Mouse (Mus musculus): ENCODE results near the gene Snai1.
A peak's percentile ranks its signal among the peaks of the same experiment; 100 is the strongest.

Snai1 gene

DNA sequence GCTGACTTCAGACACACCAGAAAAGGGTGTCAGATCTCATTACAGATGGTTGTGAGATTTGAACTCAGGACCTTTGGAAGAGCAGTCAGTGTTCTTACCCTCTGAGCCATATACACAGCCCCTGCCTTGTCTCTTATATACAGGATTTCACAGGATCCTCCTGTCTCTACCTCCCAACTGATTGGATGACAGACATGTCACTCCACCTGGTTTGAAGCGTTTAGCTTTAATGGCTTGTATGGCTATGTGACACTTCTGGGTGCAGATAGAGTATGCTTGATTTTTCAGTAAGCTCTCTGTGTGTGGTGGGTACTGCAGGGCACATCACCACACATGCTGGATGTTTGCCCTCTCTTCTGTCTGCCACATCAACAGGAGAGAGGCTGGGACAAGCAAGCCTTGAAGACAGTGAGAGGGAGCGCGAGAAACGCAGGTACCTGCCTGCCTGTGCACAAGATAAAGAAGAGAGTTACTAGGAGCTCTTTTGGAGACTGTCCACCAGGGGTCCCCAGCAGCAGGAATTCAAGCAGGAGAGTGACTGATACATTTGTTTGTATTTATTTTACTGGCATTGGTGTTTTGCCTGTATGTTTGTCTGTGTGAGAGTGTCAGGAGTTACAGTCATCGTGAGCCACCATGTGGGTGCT is 18.3 kb upstream of the Snai1 start:
- no peak for DNase-seq (ENCODE audit: low spot score in 2 of 2)

DNA sequence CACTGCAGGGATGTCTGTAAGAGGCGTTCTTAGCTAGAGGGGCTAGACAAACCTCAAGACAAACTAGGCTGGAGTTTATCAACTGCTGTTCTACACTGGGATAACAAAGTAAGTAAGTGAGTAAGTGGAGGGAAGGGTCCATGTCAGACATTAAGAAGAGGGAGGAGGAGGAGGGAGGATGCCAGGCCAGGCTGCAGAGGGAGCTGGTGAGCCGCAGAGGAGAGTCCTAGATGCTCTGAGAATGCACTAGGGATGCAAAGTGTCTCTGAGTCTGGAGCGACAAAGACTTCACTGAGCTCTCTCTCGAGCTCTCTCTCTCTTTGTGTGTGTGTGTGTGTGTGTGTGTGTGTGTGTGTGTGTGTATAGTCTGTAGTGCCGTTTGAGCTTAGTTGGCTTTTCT is 9.7 kb upstream of the Snai1 start:
- DNase-seq (ENCODE audit: low spot score in 2 of 2): no peak

DNA sequence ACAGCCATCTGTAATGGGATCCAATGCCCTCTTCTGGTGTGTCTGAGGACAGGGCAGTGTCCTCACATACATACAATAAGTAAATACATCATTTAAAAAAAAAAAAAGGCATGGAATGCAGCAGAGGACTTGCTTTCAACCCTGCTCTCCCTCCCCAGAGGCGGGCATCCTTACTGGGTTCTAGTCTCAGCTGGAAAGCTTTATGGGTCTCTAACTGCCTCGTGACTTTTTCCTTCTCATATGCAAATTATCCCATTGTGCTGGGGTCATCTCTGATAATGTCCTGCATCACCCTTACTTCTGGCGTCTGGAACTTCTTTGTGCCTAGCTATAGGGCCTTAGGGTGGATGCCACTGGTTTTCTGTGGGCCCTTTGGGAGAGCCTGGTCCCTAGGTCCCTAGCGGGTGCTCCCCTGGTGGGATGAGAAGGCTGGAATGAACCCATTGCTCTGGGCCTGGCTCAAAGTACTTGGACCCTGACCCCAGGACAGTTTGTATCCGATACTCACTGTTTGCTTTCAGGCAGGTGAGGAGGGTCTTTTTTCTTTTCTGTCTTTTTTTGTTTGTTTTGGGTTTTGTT is 8.0 kb upstream of the Snai1 start:
- DNase-seq (ENCODE audit: low spot score in 2 of 2): no peak

DNA sequence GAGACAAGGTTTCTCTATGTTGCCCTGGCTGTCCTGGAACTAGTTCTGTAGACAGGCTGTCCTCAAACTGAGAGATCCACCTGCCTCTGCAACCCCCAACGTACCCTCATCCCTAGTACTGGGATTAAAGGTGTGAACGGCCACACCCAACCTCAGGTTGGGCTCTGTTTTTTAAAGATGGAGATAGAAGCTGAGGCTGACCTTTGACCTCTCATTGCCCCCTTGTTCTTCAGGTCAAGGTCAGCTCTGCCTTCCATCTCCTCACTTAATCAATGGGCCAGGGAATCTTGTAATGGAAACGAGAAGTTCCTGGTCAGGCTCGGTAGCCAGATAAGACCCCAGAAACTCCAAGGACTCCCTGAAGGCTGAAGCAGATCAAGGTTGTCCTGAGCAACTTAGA is 7.5 kb upstream of the Snai1 start:
- no peak for DNase-seq (ENCODE audit: low spot score in 2 of 2)

DNA sequence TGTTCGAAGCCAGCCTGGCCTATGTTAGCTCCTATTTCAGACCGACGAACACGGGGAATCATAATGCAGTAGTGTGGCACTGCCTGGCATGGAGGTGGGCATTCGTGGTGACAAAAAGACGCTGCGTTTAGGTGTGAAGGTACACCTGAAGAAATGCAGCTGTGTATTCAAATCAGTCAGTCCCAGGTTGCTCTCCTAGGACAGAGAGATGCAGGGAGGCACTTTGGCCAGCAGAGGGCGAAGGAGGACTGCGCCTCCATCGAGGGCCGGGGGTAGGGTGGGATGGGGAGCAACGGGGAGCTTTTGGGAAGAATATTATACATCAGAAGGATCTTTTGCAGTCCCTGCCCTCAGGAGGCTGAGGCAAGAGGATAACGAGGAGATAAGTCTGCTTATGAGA is 5.9 kb upstream of the Snai1 start:
- no peak for DNase-seq (ENCODE audit: low spot score in 2 of 2)

DNA sequence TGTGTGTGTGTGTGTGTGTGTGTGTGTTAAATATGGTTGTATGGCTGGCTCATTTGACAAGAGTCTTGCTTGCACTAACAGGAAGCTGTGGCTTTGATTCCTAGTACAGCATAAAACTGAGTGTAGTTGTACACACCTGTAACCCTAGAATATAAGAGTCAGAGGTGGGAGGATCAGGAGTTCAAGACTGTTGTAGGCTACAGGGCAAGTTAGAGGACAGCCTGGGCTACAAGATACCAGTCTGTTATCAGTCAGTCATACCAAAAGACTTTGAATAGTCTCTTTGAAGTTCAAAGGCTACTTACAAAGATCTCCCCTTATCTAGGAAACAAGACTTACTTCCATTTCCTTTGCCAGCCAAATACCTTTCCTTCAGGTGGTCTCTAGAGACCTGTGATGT is 4.1 kb upstream of the Snai1 start:
- no peak for DNase-seq (ENCODE audit: low spot score in 2 of 2)

DNA sequence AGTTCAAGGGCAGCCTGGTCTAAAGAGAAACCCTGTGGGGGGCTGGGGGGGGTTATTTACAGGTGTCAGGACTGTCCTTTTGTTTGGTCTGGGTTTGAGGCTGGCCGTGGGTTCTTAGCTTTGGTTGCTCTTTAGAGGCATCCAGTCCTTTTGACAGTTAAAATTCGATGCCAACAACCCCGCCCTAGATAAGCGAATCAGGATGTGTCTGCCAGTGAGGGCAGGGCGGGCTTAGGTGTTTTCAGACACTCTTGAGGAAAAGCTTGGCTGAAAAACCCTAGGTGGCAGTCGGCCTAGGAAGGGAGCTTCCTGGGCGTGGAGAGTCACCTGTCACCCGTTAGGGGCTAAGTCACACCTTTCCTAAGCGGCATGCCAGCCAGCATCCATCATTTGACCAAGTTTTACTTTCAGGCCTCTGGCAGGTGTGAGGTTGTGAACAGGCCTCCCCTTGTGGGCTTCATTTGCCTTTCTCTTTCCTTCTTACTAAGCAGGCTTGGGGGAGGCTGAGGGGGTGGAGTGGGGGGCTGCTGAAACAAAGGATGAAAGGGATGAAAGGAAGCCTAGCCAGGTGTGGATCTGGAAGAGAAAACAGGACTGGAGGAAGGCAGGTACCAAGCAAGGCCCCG is 1.6 kb upstream of the Snai1 start:
- DNase-seq (ENCODE audit: low spot score in 2 of 2): no peak

DNA sequence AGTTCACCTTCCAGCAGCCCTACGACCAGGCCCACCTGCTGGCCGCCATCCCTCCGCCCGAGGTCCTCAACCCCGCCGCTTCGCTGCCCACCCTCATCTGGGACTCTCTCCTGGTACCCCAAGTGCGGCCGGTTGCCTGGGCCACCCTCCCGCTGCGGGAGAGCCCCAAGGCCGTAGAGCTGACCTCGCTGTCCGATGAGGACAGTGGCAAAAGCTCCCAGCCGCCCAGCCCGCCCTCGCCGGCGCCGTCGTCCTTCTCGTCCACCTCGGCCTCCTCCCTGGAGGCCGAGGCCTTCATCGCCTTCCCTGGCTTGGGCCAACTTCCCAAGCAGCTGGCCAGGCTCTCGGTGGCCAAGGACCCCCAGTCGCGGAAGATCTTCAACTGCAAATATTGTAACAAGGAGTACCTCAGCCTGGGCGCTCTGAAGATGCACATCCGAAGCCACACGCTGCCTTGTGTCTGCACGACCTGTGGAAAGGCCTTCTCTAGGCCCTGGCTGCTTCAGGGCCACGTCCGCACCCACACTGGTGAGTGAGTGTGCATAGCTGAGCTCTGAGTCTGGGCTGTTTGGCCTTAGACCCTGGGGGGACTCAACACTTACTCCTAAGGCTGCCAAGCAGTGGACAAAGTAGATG is 794 bp downstream of the Snai1 start:
- no peak for DNase-seq (ENCODE audit: low spot score in 2 of 2)

DNA sequence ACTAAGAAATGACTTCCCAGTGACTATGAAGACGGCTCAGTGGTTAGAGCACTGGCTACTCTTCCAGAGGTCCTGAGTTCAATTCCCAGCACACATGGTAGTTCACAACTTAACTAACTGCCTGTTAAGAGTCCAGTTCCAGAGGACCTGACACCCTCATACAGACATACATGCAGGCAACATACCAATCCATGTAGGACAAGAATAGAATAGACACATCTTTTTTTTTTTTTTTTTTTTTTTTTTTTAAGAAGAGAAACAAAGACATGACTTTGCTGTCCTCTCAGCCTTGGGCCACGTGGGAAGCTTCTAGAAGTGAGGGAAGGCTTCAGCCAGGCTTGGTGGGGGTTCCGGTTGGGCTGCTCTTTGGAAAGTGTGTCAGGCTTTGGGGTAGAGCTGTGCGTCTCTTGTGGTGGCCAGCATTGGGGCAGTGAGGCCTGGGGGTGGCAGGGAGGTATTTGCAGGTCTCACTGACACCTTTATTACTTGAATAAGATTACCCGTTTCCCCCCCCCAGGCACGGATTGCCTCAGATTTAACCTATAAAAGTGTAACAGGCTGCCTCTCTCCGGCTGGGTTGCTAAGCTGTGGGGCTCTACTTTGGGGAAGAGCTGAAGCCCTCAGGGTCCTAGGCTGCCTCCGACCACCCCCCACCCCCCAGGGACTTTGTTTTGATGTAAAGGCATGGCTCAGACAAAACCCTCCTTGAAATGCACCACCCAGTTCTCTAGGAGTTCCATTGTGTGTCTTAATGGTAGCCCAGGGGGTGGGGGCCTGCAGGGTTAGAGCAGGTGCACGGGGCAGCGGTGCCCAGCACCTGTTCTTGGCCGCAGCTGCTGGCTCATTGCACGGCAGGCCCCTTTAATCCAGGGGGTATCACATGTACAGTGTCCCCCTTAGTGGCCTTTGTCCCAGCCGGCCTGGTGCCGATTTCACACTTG is 1.8 kb downstream of the Snai1 start:
- no peak for DNase-seq (ENCODE audit: low spot score in 2 of 2)

DNA sequence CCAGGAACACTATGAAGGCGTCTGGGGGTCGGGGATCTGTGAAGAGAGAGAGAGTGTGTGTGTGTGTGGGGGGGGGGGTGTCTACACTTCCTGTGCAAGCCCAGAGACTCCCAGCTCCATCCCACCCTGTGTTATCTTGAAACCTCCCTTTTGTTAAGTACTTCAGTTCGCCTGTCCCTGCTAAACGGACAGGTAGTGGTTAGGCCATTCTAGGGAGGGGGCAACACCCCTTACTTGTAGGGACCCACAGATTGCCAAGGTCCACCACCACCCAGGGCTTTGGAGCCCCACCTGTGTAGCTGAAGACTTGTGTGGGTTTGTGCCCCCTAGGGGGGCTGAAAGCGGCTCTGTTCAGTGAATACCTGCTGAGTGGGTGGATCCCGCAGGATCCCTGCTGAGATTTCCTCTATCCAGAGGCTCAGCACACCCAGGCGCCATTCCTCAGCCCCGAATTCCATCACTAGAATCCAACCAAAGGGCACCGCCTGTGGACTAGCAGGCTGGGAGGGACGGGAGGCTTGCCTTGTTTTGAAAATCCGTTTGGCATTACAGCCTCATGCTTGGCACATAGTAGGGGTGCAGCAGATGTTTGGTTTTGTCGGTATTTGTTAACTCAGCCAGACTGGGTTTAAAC is 2.6 kb downstream of the Snai1 start:
- DNase-seq (ENCODE audit: low spot score in 2 of 2): no peak

DNA sequence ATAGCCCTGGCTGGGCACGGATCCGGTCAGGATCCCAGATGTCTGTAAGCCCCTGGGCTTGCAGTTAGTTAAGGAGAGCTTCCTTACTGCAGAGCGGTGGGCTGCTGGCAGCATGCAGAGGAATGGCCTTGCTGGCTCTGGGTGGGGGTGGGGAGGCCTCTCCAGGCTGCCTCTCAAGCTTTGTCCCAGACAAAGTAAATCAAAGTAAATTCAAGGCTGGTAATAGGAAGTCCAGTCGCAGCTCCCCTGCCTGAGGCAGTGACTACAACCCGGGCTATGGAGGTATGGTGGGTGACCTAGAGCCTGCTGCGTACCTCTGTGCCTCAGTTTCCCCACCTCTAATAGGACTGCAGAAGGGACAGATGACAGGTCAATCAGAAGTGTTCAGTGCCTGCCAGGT is 3.3 kb downstream of the Snai1 start:
- DNase-seq (ENCODE audit: low spot score in 2 of 2): no peak

DNA sequence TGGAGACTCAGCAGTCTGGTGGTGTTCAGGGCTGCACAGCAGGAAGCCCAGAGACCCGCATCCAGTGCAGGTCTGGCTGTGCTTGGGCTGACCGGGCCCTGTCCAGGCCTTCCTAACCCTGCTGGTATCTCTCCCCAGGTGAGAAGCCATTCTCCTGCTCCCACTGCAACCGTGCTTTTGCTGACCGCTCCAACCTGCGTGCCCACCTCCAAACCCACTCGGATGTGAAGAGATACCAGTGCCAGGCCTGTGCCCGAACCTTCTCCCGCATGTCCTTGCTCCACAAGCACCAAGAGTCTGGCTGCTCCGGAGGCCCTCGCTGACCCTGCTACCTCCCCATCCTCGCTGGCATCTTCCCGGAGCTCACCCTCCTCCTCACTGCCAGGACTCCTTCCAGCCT is 3.8 kb downstream of the Snai1 start:
- DNase-seq (ENCODE audit: low spot score in 2 of 2): no peak

DNA sequence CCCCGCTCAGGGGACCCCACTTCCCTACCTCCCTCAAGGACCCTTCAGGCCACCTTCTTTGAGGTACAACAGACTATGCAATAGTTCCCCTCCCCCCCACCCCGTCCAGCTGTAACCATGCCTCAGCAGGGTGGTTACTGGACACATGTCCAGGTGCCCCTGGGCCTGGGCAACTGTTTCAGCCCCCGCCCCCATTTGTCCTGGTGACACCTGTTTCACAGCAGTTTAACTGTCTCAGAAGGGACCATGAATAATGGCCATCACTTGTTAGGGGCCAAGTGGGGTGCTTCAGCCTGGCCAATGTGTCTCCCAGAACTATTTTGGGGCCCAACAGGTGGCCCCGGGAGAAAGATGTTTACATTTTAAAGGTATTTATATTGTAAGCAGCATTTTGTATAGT is 4.4 kb downstream of the Snai1 start:
- DNase-seq (ENCODE audit: low spot score in 2 of 2): no peak

DNA sequence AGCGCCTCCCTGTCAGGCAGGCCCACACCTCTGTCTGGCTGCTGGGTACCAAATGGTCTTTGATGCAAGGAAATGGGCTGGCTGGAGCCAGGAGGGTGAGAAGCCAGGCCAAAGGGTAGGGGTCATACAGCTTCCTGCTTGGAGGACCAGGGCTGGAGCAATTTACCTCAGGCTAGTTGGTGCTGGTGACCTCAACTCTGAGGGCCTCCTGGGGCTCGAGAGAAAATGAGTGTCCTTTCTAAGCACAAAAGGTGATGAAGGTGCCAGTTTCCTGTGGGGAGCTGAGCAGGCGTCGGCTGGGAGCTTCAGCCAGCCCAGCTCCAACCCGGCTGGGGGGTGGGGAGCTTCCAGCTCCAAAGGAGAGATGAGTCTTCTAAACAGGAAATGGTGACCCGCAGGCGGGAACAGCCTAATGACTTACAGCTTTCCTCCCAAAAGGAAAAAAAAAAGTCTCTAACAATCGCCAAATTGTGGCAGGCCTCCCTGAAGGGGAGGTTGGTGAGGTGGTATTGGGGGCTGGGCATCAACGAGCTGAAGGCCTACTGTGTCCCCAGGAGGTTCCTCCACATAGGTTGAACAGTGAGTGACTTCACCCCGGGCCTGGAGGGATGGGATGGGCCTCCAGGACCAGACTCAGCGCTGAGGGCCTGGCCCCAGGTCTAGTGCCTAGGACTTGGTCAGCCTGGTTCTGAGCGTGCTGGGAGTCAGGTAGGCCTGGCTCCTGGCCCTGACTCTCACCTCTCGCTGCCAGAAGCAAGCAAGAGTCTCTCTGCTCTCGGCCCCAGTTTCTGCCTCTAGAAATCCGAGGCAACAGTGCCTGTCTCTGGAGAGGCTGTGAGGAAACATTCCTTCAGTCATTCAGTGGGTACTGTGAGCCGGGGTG is 5.4 kb downstream of the Snai1 start:
- peak in 1 of 2 experiments; percentile 61 for DNase-seq (ENCODE audit: low spot score in 2 of 2)

DNA sequence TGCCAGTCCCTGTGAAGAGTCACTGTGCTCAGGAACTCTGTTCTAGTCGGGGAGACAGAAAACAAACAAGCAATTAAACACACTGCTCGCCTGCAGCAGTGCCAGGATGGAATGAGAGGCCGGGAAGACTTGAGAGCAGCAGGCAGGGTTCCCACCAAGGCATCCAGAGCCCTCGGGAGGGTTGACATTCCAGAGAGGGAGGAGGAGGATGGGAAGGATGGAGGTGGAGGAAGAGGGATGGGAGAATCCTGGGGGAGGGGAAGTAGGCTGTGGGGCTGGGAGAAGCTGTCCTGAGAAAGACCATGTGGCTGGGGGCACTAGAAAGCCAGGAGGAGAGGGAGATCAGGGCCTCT is 6.0 kb downstream of the Snai1 start:
- DNase-seq (ENCODE audit: low spot score in 2 of 2): no peak

DNA sequence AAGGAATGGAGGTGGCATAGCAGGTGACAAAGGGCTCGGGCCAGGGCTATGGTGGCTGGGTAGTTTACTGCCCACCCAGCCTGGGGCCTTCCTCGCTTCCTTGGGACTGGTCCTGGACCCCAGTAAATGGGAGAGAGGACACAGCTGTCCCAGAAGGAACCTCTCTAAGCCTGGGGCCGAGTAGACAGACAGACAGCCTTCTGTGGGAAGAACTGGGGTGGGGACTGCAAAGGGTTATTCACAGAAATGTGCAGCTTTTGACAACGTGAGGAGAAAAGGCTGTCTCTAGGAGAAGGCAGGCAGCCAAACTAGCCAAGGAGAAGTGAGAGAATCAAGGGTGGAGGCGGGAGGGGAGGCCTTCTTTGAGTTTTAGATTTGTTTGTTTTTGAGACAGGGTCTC is 6.5 kb downstream of the Snai1 start:
- DNase-seq (ENCODE audit: low spot score in 2 of 2): no peak

DNA sequence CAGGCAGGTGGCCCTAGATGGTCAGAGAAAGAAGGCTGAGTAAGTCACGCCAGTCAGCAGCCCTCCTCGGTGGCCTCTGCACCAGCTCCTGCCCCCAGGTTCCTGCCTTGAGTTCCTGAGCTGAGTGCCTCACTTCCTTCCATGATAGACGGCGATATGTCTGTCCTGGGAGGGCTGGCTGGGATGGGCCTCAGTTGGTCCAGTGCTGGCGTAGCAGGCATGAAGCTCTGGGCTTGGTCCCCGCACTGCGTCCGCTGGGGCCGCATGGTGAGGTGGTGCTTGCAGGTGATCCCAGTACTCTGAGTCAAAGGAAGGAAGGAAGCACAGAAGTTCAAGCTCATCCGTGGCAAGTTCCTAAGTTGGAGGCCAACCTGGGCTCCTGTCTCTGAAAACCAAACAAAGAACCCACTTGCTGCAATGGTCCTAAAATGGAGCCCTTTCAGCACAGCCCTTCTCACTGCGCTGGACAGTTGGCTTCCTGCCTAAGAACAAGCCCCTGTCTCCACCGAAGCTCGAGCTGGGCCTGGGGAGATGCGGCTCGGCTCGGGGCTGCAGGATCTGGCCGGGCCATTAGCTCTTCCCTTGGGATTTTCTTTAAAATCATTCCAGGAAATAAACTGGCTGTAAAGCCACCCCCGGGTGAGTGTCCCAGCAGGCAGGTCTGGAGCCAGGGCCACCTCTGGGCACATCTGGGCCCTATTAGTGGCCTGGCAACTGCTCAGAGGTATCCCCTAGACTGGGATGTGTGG is 8.6 kb downstream of the Snai1 start:
- peak in 1 of 2 experiments; percentile 47 for DNase-seq (ENCODE audit: low spot score in 2 of 2)

DNA sequence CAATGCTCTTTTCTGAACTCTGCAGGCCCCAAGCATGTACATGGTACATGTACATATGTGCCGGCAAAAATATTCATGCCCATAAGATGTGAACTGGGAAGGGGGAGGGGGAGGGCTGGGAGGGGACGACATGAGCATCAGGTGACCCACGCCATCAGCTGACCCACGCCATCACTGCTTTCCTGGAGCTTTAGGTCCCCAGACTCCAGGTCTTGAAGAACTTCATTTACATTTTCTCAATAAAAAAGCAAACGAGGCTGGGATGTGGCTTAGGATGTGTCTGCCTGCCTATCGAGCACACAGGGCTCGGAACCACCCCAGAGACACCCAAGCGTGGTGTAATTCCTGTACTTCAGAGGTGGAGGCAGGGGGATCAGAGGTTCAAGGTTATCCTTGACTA is 9.4 kb downstream of the Snai1 start:
- no peak for DNase-seq (ENCODE audit: low spot score in 2 of 2)

DNA sequence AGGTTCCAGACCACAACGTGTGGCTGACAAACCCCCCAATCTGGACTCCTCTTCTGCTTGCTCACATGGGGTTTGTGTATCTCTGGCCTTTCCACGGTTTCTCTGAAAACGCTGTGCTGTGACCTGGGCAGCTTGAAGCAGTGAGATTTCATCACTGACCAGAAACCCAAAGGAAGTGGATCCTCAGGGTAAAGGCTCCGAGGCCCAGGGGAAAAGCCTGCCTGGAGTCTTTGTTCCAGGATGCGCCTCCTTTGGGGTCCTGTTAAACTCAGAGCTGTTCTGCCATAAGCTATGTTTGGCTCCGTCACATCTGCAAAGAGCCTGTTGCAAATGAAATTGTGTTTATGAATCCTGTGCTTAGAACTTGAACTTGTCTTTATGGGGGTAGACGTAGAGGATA is 11.0 kb downstream of the Snai1 start:
- no peak for DNase-seq (ENCODE audit: low spot score in 2 of 2)

DNA sequence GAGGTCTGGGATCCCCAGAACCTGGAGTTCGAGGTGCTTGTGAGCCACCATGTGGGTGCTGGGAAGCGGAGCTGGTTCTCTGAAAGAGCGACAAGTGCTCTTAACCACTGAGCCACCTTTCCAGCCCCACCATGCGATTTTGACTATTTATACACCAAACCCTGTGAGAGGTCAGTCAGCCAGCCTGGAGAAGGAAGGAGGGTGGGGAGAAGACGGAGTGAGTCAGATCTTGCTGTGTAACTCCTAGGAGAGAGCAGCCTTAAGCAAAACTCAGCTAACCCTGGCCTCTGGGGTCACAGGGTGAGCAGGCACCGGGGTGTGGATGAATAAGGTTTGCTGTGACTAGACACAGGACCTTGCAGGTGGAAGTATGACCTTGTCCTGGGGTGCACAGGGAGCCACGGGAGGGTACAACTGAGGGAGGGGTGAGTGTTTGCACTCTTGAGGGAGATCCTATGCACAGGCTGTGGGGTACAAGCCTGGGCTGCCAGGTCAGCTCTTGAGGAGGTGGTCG is 12.4 kb downstream of the Snai1 start:
- DNase-seq (ENCODE audit: low spot score in 2 of 2): no peak
